Mouse (Mus musculus) erythroblast, embryonic 14.5 days (primary cell): ENCODE measurements around the gene Kif17. TPM values are rescaled to one million over a fixed set of nuclear protein-coding genes. Genes with fewer than 3 reads are reported as not detected.

Source experiments
- H3K27me3 ChIP-seq: 2 replicates; pipeline ENCODE4 v1.6.1; 2012; ENCODE audit warnings: inconsistent platforms; ENCODE audit not compliant: control insufficient read depth
- H3K36me3 ChIP-seq: 2 replicates; pipeline ENCODE4 v1.6.1; 2012; ENCODE audit warnings: mild to moderate bottlenecking, inconsistent platforms; ENCODE audit not compliant: control insufficient read depth
- H3K4me1 ChIP-seq: 2 replicates; pipeline ENCODE4 v1.6.1; 2012; ENCODE audit warnings: inconsistent platforms; ENCODE audit not compliant: control insufficient read depth
- H3K4me3 ChIP-seq: replicated peaks from 2 replicates; pipeline ENCODE3; 2012; ENCODE audit warnings: moderate library complexity, mild to moderate bottlenecking, inconsistent platforms
- H3K9me3 ChIP-seq: 2 replicates; pipeline ENCODE4 v1.6.1; 2012; ENCODE audit warnings: low read length, inconsistent platforms, mixed read lengths; ENCODE audit not compliant: control insufficient read depth
- GATA1 ChIP-seq: IDR thresholded peaks from 2 replicates; pipeline ENCODE4 v1.6.1; 2012; ENCODE audit warnings: low read length, inconsistent platforms, mixed read lengths
- TAL1 ChIP-seq: IDR thresholded peaks from 3 replicates; pipeline ENCODE4 v1.6.1; 2012; ENCODE audit warnings: low read length, inconsistent platforms, mixed read lengths
- polyA plus RNA-seq: library from polyadenylated mRNA; stranded (reverse); fragments of >175 nt; gene quantifications from 2 replicates; pipeline ENCODE4 v1.2.3, GENCODE M21; 2012

Kif17 gene
- polyA plus RNA-seq = 0.02 and 0.05 TPM in 2 replicates

GRCm38 (mm10) chr4:138250088-138250960 is at the start of gene Kif17, which contains the start of gene Sh2d5:
Kif17 (plus strand) TSS chr4:138250435.
Sh2d5 (plus strand) TSS chr4:138250403.
- peak within 1 kb of the TSS; percentile 48 for H3K4me3 ChIP-seq
- peaks cover 15% of the 10 kb centered on the region for H3K4me1 ChIP-seq
- H3K27me3 ChIP-seq = peaks cover 51% of the 10 kb centered on the region
- peaks cover 27% of the 10 kb centered on the region for H3K36me3 ChIP-seq
- TF ChIP-seq GATA1 (no peak), TAL1 (no peak)
- peaks cover 3% of the 10 kb centered on the region; the same call in 1 of the 2 replicates for H3K9me3 ChIP-seq

GRCm38 (mm10) chr4:138200769-138201168 is 49.5 kb upstream of the Kif17 start:
- TF ChIP-seq GATA1 (no peak), TAL1 (no peak)

GRCm38 (mm10) chr4:138201696-138202095 is 48.5 kb upstream of the Kif17 start:
- TF ChIP-seq TAL1 = no peak
- no peak for TF ChIP-seq GATA1
- H3K36me3 ChIP-seq = peaks cover 68% of the 10 kb centered on the region
- no peaks in the 10 kb centered on the region for H3K27me3 ChIP-seq

More at GRCm38 (mm10) chr4:138200769-138201168, 49.5 kb upstream of the Kif17 start:
- Histone ChIP-seq H3K27me3 (no peaks in the 10 kb centered on the region), H3K9me3 (no peaks in the 10 kb centered on the region), H3K36me3 (peaks cover 73% of the 10 kb centered on the region), H3K4me3 (no peak overlapping the region), H3K4me1 (no peaks in the 10 kb centered on the region)

GRCm38 (mm10) chr4:138210116-138210515 is 40.1 kb upstream of the Kif17 start:
- no peak overlapping the region for H3K4me3 ChIP-seq
- H3K36me3 ChIP-seq = peaks cover 26% of the 10 kb centered on the region
- TF ChIP-seq TAL1 (no peak), GATA1 (no peak)
- no peaks in the 10 kb centered on the region; the same call in none of the 2 replicates for H3K4me1 ChIP-seq
- no peaks in the 10 kb centered on the region for H3K9me3 ChIP-seq
- H3K27me3 ChIP-seq = no peaks in the 10 kb centered on the region

More at GRCm38 (mm10) chr4:138201696-138202095, 48.5 kb upstream of the Kif17 start:
- H3K4me3 ChIP-seq = no peak overlapping the region
- no peaks in the 10 kb centered on the region for H3K4me1 ChIP-seq
- H3K9me3 ChIP-seq = no peaks in the 10 kb centered on the region

GRCm38 (mm10) chr4:138213861-138214260 is 36.4 kb upstream of the Kif17 start:
- no peak overlapping the region for H3K4me3 ChIP-seq
- no peaks in the 10 kb centered on the region for H3K27me3 ChIP-seq
- TF ChIP-seq GATA1 (no peak), TAL1 (no peak)
- H3K9me3 ChIP-seq = no peaks in the 10 kb centered on the region
- H3K4me1 ChIP-seq = peaks cover 18% of the 10 kb centered on the region
- peaks cover 15% of the 10 kb centered on the region for H3K36me3 ChIP-seq

- H3K4me1 ChIP-seq = peaks cover 36% of the 10 kb centered on the region
- TF ChIP-seq TAL1 (no peak), GATA1 (no peak)
- no peaks in the 10 kb centered on the region for H3K27me3 ChIP-seq
- H3K36me3 ChIP-seq = peaks cover 27% of the 10 kb centered on the region
- H3K4me3 ChIP-seq = peak overlapping the region; percentile 79
- H3K9me3 ChIP-seq = no peaks in the 10 kb centered on the region
Observed at GRCm38 (mm10) chr4:138215671-138216199, 34.5 kb upstream of the Kif17 start.

- H3K4me3 ChIP-seq = peak within 1 kb of the TSS; percentile 79
- H3K4me1 ChIP-seq = peaks cover 41% of the 10 kb centered on the region
- TF ChIP-seq TAL1 = no peak
- TF ChIP-seq GATA1 = no peak
- peaks cover 33% of the 10 kb centered on the region for H3K36me3 ChIP-seq
- H3K9me3 ChIP-seq = no peaks in the 10 kb centered on the region
- no peaks in the 10 kb centered on the region for H3K27me3 ChIP-seq
Observed at GRCm38 (mm10) chr4:138216200-138216890, 33.9 kb upstream of the Kif17 start, which contains the start of gene Hp1bp3. Hp1bp3 (plus strand) TSS chr4:138216296.

GRCm38 (mm10) chr4:138216891-138217392 is 33.3 kb upstream of the Kif17 start:
- Histone ChIP-seq H3K4me1 (peaks cover 44% of the 10 kb centered on the region), H3K4me3 (peak overlapping the region; percentile 79), H3K36me3 (peaks cover 39% of the 10 kb centered on the region), H3K27me3 (no peaks in the 10 kb centered on the region), H3K9me3 (no peaks in the 10 kb centered on the region)
- TF ChIP-seq TAL1 = no peak
- TF ChIP-seq GATA1 = no peak
